Mouse (Mus musculus): ENCODE data around the gene C77080. TPM values are rescaled to one million over a fixed set of nuclear protein-coding genes. Genes with fewer than 3 reads are reported as not detected.

The C77080 gene
- 19.0 TPM for polyA plus RNA-seq (2014; fragmentation: Illumina TruSeq; extraction: RNeasy Lipid Tissue Mini Kit (QIAGEN cat#74804); ENCODE audit: low read depth, low replicate concordance)

GRCm38 (mm10) chr4:129261196-129261595, at the start of gene C77080:
C77080 (minus strand) TSS chr4:129261404.

GRCm38 (mm10) chr4:129287472-129287981, 26.3 kb upstream of the C77080 start, which contains the start of gene Sync:
Sync (plus strand) TSS chr4:129287617.

DNA sequence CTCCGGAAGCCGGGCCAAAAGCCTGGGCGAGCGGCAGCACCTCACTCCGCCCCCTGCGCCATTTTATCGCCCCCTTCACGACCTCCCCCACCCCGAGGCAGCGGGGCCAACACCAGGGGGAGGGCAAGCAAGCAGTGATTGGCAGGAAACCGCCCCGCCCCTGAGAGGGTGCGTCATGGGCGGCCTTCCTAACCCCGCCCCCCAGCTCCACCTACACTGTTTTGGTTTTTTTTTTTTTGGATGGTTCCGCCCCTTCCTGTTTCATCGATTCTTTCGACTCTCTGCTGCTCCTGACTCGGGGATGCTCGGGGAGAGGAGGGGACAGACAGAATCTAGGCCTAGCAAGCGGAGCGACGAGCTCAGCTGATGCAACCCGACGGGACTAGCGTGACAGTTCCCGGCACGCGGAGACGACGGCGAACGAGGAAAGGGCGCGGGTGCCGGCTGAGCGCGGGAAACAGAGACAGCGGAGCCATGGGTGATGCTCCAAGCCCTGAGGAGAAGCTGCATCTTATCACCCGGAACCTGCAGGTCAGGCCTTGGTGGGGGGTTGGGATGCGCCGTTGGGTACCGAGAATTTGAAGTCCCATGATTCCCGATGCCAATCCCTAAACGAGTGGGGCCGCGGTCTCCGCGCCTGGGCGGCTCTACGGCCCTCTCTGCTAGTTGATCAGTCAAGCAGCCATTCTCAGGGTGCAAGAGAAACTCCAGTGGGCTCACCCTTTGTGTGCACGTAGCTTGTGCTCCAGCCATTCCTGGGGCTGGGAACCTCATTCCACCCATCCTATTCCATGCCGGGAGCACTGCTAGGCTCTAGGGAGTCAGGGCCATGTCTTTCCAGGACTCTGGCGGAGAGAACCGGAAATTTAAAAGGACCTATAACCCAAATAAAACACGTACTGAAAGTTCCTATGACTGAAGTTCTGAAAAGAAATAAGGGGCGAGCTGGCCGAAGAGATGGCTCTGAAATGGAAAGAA, 71.4 kb downstream of the C77080 start, which contains the start of the genes S100pbp and Yars:
Gene S100pbp (minus strand): TSS at position 186 of the 978 bp plus-strand sequence.
Gene Yars (plus strand): TSS at position 219 of the 978 bp plus-strand sequence.

Other genes with a start within 250 kb of the C77080 start
- gene Rnf19b, start 203.1 kb downstream of the C77080 start, polyA plus RNA-seq (2014; fragmentation: Illumina TruSeq; extraction: RNeasy Lipid Tissue Mini Kit (QIAGEN cat#74804); ENCODE audit: low read depth, low replicate concordance) = 34.1 TPM
- 1.5 TPM for gene Tmem54, start 155.9 kb downstream of the C77080 start, polyA plus RNA-seq (2014; fragmentation: Illumina TruSeq; extraction: RNeasy Lipid Tissue Mini Kit (QIAGEN cat#74804); ENCODE audit: low read depth, low replicate concordance)
- gene Hpca, start 139.4 kb downstream of the C77080 start, polyA plus RNA-seq (2014; fragmentation: Illumina TruSeq; extraction: RNeasy Lipid Tissue Mini Kit (QIAGEN cat#74804); ENCODE audit: low read depth, low replicate concordance) = 3.5 TPM
- gene Fndc5, start 124.4 kb downstream of the C77080 start, polyA plus RNA-seq (2014; fragmentation: Illumina TruSeq; extraction: RNeasy Lipid Tissue Mini Kit (QIAGEN cat#74804); ENCODE audit: low read depth, low replicate concordance) = 2.8 TPM
- gene S100pbp, start 71.7 kb downstream of the C77080 start, polyA plus RNA-seq (2014; fragmentation: Illumina TruSeq; extraction: RNeasy Lipid Tissue Mini Kit (QIAGEN cat#74804); ENCODE audit: low read depth, low replicate concordance) = 24.2 TPM
- gene Yars, start 71.6 kb downstream of the C77080 start, polyA plus RNA-seq (2014; fragmentation: Illumina TruSeq; extraction: RNeasy Lipid Tissue Mini Kit (QIAGEN cat#74804); ENCODE audit: low read depth, low replicate concordance) = 31.8 TPM
- 2.4 TPM for gene Sync, start 26.2 kb upstream of the C77080 start, polyA plus RNA-seq (2014; fragmentation: Illumina TruSeq; extraction: RNeasy Lipid Tissue Mini Kit (QIAGEN cat#74804); ENCODE audit: low read depth, low replicate concordance)
- gene Rbbp4, start 74.0 kb upstream of the C77080 start, polyA plus RNA-seq (2014; fragmentation: Illumina TruSeq; extraction: RNeasy Lipid Tissue Mini Kit (QIAGEN cat#74804); ENCODE audit: low read depth, low replicate concordance) = 58.2 TPM
- gene Zbtb8os, start 74.3 kb upstream of the C77080 start, polyA plus RNA-seq (2014; fragmentation: Illumina TruSeq; extraction: RNeasy Lipid Tissue Mini Kit (QIAGEN cat#74804); ENCODE audit: low read depth, low replicate concordance) = 75.2 TPM
- 11.8 TPM for gene Zbtb8a, start 116.7 kb upstream of the C77080 start, polyA plus RNA-seq (2014; fragmentation: Illumina TruSeq; extraction: RNeasy Lipid Tissue Mini Kit (QIAGEN cat#74804); ENCODE audit: low read depth, low replicate concordance)
- 1.8 TPM for gene Zbtb8b, start 179.4 kb upstream of the C77080 start, polyA plus RNA-seq (2014; fragmentation: Illumina TruSeq; extraction: RNeasy Lipid Tissue Mini Kit (QIAGEN cat#74804); ENCODE audit: low read depth, low replicate concordance)
- 44.2 TPM for gene Bsdc1, start 200.2 kb upstream of the C77080 start, polyA plus RNA-seq (2014; fragmentation: Illumina TruSeq; extraction: RNeasy Lipid Tissue Mini Kit (QIAGEN cat#74804); ENCODE audit: low read depth, low replicate concordance)
- 7.4 TPM for gene Tssk3, start 229.6 kb upstream of the C77080 start, polyA plus RNA-seq (2014; fragmentation: Illumina TruSeq; extraction: RNeasy Lipid Tissue Mini Kit (QIAGEN cat#74804); ENCODE audit: low read depth, low replicate concordance)
- 11.9 TPM for gene Fam229a, start 229.8 kb upstream of the C77080 start, polyA plus RNA-seq (2014; fragmentation: Illumina TruSeq; extraction: RNeasy Lipid Tissue Mini Kit (QIAGEN cat#74804); ENCODE audit: low read depth, low replicate concordance)